Mouse (Mus musculus) kidney, postnatal 25 days (tissue): ENCODE data around the gene Heatr4.
"Not testable (repeated sequence)": the region's sequence is repeated elsewhere in the genome, so short reads cannot be mapped to it uniquely, and the experiment has no call there.

Source experiments
- DNase-seq, 2 experiments: peaks; one replicate each; pipeline ENCODE4 v3.0.0; 2021; ENCODE audit warnings: mixed read lengths in 2 of 2

Gene Heatr4

DNA sequence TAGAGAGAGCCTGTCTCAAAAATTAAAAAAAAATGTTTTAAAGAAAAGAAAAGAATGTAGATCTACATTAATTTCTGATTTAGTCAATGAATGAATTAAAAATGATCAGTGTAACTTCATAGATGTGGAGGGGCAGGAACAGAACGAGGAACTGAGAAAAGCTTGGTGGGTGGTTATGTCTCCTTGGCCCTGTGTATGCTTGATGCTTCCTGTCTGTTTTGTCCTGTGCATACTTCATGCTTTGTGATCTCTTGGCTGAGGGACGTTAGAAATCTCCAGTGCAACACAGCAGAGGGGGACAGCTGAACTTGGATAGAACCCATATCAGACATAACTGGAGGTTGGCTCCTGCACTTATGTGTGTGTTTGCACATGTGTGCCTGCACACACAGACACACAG is 12.6 kb upstream of the Heatr4 start:
- DNase-seq: no peak

DNA sequence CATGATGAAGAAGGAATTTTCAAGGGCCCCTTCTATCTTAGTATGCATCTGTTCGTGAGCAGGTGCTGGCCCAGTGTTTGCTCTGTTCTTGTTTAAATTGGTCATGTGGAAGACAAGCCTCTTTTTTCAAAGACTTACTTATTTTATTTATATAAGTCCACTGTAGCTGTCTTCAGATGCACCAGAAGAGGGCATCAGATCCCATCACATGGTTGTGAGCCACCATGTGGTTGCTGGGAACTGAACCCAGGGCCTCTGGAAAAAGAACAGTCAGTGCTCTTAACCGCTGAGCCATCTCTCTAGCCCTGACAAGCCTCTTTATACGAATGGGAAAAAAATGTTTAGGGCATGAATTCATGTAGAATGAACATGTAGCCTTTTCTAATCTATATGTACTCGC is 4.7 kb upstream of the Heatr4 start:
- no peak for DNase-seq

DNA sequence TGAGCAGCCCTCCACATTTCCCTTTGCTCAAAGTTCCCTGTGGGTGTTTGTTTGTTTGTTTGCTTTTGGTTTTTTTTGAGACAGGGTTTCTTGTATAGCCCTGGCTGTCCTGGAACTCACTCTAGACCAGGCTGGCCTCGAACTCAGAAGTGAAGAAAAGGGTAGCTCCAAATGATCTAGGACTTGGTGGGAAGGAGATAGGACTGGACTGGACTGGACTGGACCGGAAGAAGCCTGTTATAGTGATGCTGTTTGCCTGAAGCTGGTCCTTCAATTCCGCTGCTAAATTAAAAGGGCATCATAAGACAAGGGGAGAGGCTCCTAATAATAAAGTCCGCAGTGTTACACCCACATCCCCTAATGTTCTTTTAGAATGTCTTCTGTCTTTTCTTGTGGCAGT is 3.8 kb upstream of the Heatr4 start:
- peak; percentile 18 to 39 for DNase-seq

DNA sequence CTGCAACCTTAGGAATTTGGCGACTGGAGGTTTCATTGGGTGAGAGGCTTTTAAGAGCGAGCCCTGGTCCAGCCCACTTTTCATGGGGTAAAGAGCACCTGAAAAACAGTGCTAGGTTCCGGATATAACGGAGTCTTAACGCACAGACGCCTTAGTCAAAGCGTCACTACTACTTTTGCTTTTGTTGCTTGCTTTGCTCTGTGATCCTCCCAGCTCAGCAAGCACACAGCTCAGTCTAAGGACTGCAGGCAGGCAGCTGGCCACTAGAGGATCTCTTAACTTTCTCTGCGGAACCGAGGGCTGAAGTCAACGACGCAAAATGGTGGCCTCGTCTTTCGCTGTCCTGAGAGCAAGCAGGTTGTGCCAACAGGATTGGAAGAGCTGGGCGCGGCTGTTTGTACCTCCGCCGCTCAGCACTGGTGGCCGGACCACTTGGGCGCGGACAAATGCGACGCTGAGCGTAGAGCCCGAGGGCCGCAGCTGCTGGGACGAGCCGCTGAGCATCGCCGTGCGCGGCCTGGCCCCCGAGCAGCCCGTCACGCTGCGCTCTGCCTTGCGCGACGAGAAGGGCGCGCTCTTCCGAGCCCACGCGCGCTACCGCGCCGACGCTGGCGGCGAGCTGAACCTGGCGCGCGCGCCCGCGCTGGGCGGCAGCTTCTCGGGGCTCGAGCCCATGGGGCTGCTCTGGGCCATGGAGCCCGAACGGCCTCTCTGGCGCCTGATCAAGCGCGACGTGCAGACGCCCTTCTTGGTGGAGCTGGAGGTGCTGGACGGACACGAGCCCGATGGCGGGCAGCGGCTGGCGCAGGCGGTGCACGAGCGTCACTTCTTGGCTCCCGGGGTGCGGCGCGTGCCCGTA is 3.2 kb upstream of the Heatr4 start, which contains the start of gene Acot2:
TSS of gene Acot2 (plus strand) at position 279 of the 859 bp plus-strand sequence.
- peak; percentile 77 to 89 for DNase-seq

DNA sequence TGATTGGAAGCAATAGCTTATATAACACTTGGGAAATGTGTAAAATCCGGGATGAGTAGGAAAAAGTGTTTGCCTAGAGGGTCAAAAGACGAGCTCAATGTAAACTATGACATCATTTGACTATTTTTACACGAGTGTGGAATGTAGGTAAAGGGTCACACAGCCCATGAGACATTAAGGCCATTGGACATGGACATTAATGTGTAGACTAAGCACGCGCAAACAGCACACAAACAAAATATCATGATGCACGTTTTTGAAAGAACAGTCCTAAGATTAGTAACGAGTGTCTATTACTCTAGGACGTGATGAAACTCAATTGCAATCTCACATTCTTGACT is 2.6 kb upstream of the Heatr4 start:
- no peak for DNase-seq

- DNase-seq: no peak
Measured at GRCm38 (mm10) chr12:83981615-83982014, 3.0 kb downstream of the Heatr4 start.

DNA sequence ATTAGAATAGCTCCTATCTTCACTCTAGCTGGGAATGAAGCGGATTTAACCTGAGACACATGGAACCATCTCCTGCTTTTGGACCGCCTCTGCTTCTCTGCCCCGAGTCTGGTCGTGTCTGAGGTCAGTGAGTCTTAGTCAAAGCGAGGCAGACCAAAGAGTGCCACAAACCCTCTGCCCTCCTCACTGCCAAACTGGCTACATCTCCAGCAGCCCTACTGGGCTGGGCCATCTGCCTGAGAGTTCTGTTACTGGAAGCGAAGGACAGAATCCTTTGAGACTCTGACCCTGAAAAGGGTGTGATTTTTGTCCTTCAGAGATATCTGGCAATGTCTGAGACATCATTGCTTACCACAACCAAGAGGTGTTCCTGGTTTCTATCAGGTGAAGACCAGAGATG is 5.8 kb downstream of the Heatr4 start:
- DNase-seq: no peak

GRCm38 (mm10) chr12:83972117-83972516 is 12.5 kb downstream of the Heatr4 start:
- peak; percentile 72 to 76 for DNase-seq

DNA sequence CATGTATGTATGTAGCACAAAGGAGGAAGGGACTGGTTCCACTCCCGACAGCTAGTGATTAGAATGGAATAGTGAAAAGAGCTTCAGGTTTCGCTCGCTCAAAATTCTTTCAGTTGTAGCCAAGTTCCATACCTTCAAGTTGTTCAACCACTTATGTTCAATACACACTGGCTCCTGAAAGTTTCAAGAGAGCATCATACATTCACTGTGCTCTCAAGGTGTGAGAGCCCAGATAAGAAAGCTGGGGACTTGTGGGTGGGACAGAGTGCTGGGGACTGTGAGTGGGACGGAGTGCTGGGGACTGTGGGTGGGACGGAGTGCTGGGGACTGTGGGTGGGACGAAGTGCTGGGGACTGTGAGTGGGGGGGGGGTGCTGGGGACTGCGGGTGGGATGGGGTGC is 19.4 kb downstream of the Heatr4 start:
- no peak for DNase-seq

DNA sequence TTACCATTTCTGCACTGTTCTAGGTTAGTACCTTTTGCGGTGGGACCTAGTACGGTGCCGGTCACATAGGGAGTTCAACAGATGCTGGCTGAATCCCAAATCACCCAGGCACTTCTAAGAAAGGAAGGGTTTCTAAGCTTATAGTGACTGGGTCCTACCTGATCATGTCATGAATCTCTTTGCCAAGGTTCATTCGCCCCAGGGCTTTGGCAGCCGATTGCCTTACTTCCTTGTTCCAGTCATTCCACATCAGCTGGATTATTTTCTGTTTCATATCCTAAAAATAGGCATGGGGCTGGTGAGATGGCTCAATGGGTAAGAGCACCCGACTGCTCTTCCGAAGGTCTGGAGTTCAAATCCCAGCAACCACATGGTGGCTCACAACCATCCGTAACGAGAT is 26.4 kb downstream of the Heatr4 start:
- DNase-seq: peak; percentile 21 to 50

DNA sequence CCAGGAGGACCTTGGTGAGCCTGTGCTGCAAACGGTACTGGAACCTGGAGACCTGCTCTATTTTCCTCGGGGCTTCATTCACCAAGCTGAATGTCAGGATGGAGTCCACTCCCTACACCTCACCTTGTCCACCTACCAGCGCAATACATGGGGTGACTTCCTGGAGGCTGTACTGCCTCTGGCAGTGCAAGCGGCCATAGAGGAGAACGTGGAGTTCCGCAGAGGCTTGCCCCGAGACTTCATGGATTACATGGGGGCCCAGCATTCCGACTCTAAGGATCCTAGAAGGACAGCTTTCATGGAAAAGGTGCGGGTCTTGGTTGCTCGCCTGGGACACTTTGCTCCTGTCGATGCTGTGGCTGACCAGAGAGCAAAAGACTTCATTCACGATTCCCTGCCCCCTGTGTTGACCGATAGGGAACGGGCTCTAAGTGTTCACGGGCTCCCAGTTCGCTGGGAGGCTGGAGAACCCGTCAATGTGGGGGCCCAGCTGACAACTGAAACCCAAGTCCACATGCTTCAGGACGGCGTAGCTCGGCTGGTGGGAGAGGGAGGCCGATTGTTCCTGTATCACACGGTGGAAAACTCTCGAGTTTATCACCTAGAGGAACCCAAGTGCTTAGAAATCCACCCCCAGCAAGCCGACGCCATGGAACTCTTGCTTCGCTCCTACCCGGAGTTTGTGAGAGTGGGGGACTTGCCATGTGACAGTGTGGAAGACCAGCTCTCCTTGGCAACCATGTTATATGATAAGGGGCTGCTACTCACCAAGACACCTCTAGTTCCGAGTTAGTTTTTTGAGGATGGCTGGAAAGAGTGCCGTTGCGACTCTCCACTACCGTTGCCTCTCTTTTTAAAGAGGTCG is 32.7 kb downstream of the Heatr4 start:
- peak in 1 of 2 experiments; percentile 43 for DNase-seq

GRCm38 (mm10) chr12:83950840-83951701 is 33.6 kb downstream of the Heatr4 start:
- peak; percentile 33 to 54 for DNase-seq

GRCm38 (mm10) chr12:83950493-83950839 is 34.2 kb downstream of the Heatr4 start, which contains the start of gene Riox1:
Gene Riox1 (plus strand): TSS chr12:83950608.
- peak; percentile 86 to 94 for DNase-seq

DNA sequence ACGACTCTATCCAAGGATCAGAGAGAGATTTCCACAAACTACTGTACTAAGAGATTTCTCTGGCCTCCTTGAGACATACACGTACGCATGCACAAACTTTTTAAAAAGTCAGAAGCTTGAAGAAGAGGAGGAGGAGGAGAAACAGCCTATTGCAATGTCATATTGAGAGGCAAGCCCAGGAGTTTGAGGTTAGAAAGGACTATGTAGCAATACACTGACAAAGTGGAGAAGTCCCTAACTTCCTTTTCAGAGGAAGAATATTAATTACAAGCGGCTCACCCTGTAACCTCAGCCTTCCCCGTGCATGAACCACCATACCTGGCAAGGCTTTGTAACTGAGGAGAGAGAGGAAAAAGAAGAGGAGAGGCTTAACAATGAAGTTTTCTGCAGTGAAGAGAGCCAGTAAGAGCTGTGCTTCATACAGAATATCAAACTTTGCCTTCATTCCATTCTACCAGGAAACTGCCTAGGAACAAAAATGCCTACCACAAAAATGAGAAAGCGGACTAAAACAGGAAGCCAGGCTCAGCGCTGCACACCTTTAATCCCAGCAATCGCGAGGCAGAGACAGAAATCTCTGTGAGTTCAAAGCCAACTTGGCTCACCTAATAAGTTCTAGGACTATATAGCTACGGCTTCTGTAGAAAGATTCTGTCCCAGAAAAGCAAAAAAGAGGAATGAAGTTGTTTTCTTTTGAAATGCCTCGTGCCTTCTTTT is 34.7 kb downstream of the Heatr4 start:
- no peak for DNase-seq

- DNase-seq: no peak
Measured at GRCm38 (mm10) chr12:83949043-83949442, 35.6 kb downstream of the Heatr4 start.

DNA sequence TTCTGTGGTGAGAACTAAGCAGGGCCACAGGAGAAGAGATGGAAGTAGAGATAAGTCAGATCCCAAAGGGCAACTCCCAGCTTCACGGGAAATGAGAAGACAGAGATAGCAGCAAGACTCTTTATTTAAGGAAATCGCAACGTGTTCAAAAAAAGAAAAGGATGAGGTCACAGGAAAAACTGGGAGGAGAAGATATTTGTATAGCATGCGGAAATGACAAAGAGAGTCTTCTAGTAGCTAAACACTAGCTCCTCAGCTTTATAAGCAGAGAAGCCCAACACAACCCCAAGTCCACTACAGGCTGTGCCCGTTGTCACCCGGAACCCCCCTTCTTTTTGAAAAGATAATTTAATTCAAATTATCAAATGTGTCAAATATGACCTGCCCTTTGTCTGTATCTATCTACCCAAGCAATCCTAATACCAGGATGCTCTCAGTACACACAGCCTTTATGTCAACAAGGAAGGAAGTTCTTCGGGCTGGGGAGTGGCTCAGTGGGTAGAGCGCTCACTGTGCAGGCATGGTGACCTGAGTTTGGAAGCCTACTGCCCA is 37.3 kb downstream of the Heatr4 start:
- DNase-seq: peak in 1 of 2 experiments; percentile 45

DNA sequence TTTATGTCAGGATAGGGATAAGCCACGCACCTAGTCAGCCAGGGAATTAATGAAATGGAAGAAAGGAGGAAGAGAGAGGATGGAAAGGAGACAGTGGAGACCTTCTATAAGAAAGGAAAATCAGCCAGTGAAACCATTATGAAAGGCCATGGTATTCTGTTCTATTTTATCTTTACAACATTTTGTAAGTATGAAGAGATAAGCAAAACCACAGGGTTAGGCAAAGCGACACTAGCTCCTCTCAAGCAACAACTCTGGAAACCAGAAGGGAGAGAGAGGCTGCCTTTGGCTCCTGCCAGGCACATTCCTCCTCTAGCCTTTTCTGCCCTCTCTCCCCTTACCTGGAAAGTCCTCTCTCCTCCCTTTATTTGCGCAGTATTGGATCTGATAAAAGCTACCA is 42.7 kb downstream of the Heatr4 start:
- DNase-seq: no peak

- no peak for DNase-seq
Measured at GRCm38 (mm10) chr12:83940031-83940430, 44.6 kb downstream of the Heatr4 start.

- no peak for DNase-seq
Measured at GRCm38 (mm10) chr12:83939332-83939731, 45.3 kb downstream of the Heatr4 start.

DNA sequence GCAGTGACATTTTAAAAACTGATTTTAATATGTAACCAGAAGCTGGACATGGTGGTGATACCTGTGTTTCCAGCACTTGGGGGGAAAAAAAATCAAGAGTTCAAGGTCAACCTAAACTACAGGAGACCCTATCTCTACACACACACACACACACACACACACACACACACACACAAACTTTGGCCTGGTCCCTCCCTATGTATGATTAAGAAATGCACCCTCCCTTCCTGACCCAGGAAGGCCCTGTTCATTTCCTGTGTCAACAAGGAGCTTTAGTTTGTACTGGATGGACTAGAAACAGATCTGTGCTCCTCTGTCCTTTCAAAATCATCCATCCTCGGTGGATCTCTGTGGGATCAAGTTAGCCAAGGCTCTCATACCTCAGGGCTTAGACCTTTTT is 46.1 kb downstream of the Heatr4 start:
- DNase-seq: not testable (repeated sequence)

- no peak for DNase-seq
Measured at GRCm38 (mm10) chr12:83937600-83937999, 47.1 kb downstream of the Heatr4 start.
